In genomic region chr6:114928462-114928861, GRCm38 (mm10) we compare ENCODE assay signal across 8 mouse cellular contexts. TPM values are rescaled to one million over a fixed set of nuclear protein-coding genes. Genes with fewer than 3 reads are reported as not detected.
DNase-seq lines count a peak whose midpoint lies in the region; ATAC-seq lines count a peak whose summit lies in the region.

No protein-coding gene starts in this region.

- ATAC-seq in intestine, embryonic 14.5 days (replicated peaks; ENCODE audit: low FRiP score, low TSS enrichment, low read depth): no peak
- no peak for ATAC-seq in intestine, embryonic 16.5 days
- peak; percentile 47 for ATAC-seq in forebrain, embryonic 12.5 days (ENCODE audit: low FRiP score)
- peak; percentile 47; the same call in 1 of the 2 replicates for ATAC-seq in midbrain, embryonic 11.5 days (ENCODE audit: low FRiP score)

- H3K4me3 ChIP-seq in intestine, embryonic 14.5 days (ENCODE audit: low read depth, low read length): no peak overlapping the region
- no peak overlapping the region for H3K4me3 ChIP-seq in intestine, embryonic 16.5 days (ENCODE audit: low read length)
- H3K4me3 ChIP-seq in forebrain, embryonic 12.5 days (replicated peaks): no peak overlapping the region
- H3K4me3 ChIP-seq in midbrain, embryonic 11.5 days (ENCODE audit: low read depth, low read length): no peak overlapping the region

- no peak overlapping the region for H3K4me2 ChIP-seq in intestine, embryonic 14.5 days (ENCODE audit: low read length)
- no peak overlapping the region for H3K4me2 ChIP-seq in intestine, embryonic 16.5 days (ENCODE audit: low read depth, low read length)
- no peak overlapping the region for H3K4me2 ChIP-seq in forebrain, embryonic 12.5 days
- no peak overlapping the region for H3K4me2 ChIP-seq in midbrain, embryonic 11.5 days

- intact Hi-C loops in heart, postnatal 14 days (cut with DNase I): loop anchor here (1.0 to 5.0 kb wide), 3 partner anchors 79 to 339 kb away; no protein-coding TSS in a partner anchor

- 6% methylated on average over 4 of the region's 4 CpGs for WGBS in intestine, embryonic 14.5 days
- WGBS in intestine, embryonic 16.5 days: 4% methylated on average over 4 of the region's 4 CpGs
- WGBS in forebrain, embryonic 12.5 days: 8% methylated on average over 4 of the region's 4 CpGs
- WGBS in midbrain, embryonic 11.5 days: 7% methylated on average over 4 of the region's 4 CpGs

- H3K4me1 ChIP-seq in intestine, embryonic 14.5 days (replicated peaks; ENCODE audit: control insufficient read depth, insufficient read depth, low read length): peaks cover 10% of the 10 kb centered on the region
- H3K4me1 ChIP-seq in intestine, embryonic 16.5 days (ENCODE audit: control insufficient read depth, insufficient read depth, low read length): peaks cover 27% of the 10 kb centered on the region; the same call in 1 of the 2 replicates
- H3K4me1 ChIP-seq in forebrain, embryonic 12.5 days: peaks cover 23% of the 10 kb centered on the region
- H3K4me1 ChIP-seq in midbrain, embryonic 11.5 days (ENCODE audit: control insufficient read depth, insufficient read depth, low read length): no peaks in the 10 kb centered on the region

- H3K9me3 ChIP-seq in intestine, embryonic 14.5 days (ENCODE audit: control insufficient read depth, low read length): no peaks in the 10 kb centered on the region
- H3K9me3 ChIP-seq in intestine, embryonic 16.5 days (ENCODE audit: control insufficient read depth, low read length): 0 out of 2 replicates have a peak, but pooled peaks cover 6% of the 10 kb centered on the region
- H3K9me3 ChIP-seq in forebrain, embryonic 12.5 days: no peaks in the 10 kb centered on the region; the same call in none of the 2 replicates
- no peaks in the 10 kb centered on the region for H3K9me3 ChIP-seq in midbrain, embryonic 11.5 days (ENCODE audit: control insufficient read depth, low read length)

- DNase-seq in intestine, embryonic 14.5 days (ENCODE audit: low spot score): peak; percentile 83
- DNase-seq in c-Kit-negative CD71-positive TER-119-positive erythroid progenitor cells, embryonic 14.5 days (ENCODE audit: low read depth, low spot score): peak; percentile 46
- peak; percentile 68 to 82 for DNase-seq in heart, postnatal 14 days
- peak; percentile 65 to 69 for DNase-seq in left cerebral cortex, adult 18-20 months (ENCODE audit: low spot score in 2 of 2)
- peak; percentile 96 for DNase-seq in midbrain, embryonic 11.5 days (ENCODE audit: low spot score, missing footprints)
- peak; percentile 57 for DNase-seq in spleen, adult 12 weeks (ENCODE audit: low spot score)

- no peaks in the 10 kb centered on the region for H3K36me3 ChIP-seq in intestine, embryonic 14.5 days (ENCODE audit: control insufficient read depth, insufficient read depth, low read length)
- peaks cover 6% of the 10 kb centered on the region; the same call in 1 of the 2 replicates for H3K36me3 ChIP-seq in intestine, embryonic 16.5 days (ENCODE audit: control insufficient read depth, insufficient read depth, low read length)
- no peaks in the 10 kb centered on the region for H3K36me3 ChIP-seq in forebrain, embryonic 12.5 days (replicated peaks)
- H3K36me3 ChIP-seq in midbrain, embryonic 11.5 days (ENCODE audit: control insufficient read depth, insufficient read depth, low read length): no peaks in the 10 kb centered on the region

- no peak overlapping the region for H3K9ac ChIP-seq in intestine, embryonic 14.5 days (ENCODE audit: low read length)
- no peak overlapping the region for H3K9ac ChIP-seq in intestine, embryonic 16.5 days (ENCODE audit: low read depth, low read length)
- H3K9ac ChIP-seq in forebrain, embryonic 12.5 days: no peak overlapping the region
- H3K9ac ChIP-seq in midbrain, embryonic 11.5 days (ENCODE audit: low read length): no peak overlapping the region

- no peaks in the 10 kb centered on the region for H3K27me3 ChIP-seq in intestine, embryonic 14.5 days (replicated peaks; ENCODE audit: control insufficient read depth, insufficient read depth, low read length)
- no peaks in the 10 kb centered on the region for H3K27me3 ChIP-seq in intestine, embryonic 16.5 days (replicated peaks; ENCODE audit: control insufficient read depth, insufficient read depth, low read length)
- peaks cover 7% of the 10 kb centered on the region; the same call in 1 of the 2 replicates for H3K27me3 ChIP-seq in forebrain, embryonic 12.5 days
- no peaks in the 10 kb centered on the region for H3K27me3 ChIP-seq in midbrain, embryonic 11.5 days (ENCODE audit: control insufficient read depth, insufficient read depth, low read length)

- H3K27ac ChIP-seq in intestine, embryonic 14.5 days (ENCODE audit: low read depth): no peak overlapping the region
- H3K27ac ChIP-seq in intestine, embryonic 16.5 days (ENCODE audit: low read length): no peak overlapping the region
- no peak overlapping the region for H3K27ac ChIP-seq in forebrain, embryonic 12.5 days
- H3K27ac ChIP-seq in midbrain, embryonic 11.5 days (ENCODE audit: low read depth, low read length): no peak overlapping the region

RNA-seq across cellular contexts. Expression of gene Vgll4, which starts 41.3 kb away (rescaled TPM):
- 72.0 and 82.9 TPM in 2 replicates for polyA plus RNA-seq in intestine, embryonic 14.5 days (2014; fragmentation: Nextera tagmentation; extraction: Ambion mirVana)
- polyA plus RNA-seq in intestine, embryonic 16.5 days (2015; fragmentation: Nextera tagmentation; extraction: Ambion mirVana): 66.1 and 75.7 TPM in 2 replicates
- 91.2 and 96.1 TPM in 2 replicates for polyA plus RNA-seq in forebrain, embryonic 12.5 days (2016; fragmentation: Nextera tagmentation; extraction: Ambion mirVana)
- 10 to 100 TPM; 28.4 to 29.5 TPM for total RNA-seq in heart, postnatal 14 days (2021)
- total RNA-seq in left cerebral cortex, adult 18-20 months (2021): 10 to 100 TPM; 55.3 to 62.5 TPM
- polyA plus RNA-seq in midbrain, embryonic 11.5 days (2014; fragmentation: Nextera tagmentation; extraction: Ambion mirVana): 48.6 and 54.8 TPM in 2 replicates

Comparison
In these comparisons a context has a peak if more than half of its experiments do, and no peak if none do; other contexts are left out.
1. ATAC-seq: peak in forebrain, embryonic 12.5 days (single experiment) and midbrain, embryonic 11.5 days (single experiment); none in intestine, embryonic 14.5 days (single experiment) and intestine, embryonic 16.5 days (single experiment).
2. DNase-seq: peak in every context shown above with its lines; median percentile 96 in midbrain, embryonic 11.5 days; 83 in intestine, embryonic 14.5 days; 75 in heart, postnatal 14 days; 67 in left cerebral cortex, adult 18-20 months; 57 in spleen, adult 12 weeks; 46 in c-Kit-negative CD71-positive TER-119-positive erythroid progenitor cells, embryonic 14.5 days.